Mouse (Mus musculus): ENCODE data around the gene Nxph1. TPM values are rescaled to one million over a fixed set of nuclear protein-coding genes. Genes with fewer than 3 reads are reported as not detected.

The Nxph1 gene
- polyA plus RNA-seq, 1 experiment, result not detected

- no peak for TF ChIP-seq CTCF (IDR thresholded peaks at IDR 0.05; ENCODE audit: insufficient read depth, low read depth, low read length)
- no peak for TF ChIP-seq POLR2A (IDR thresholded peaks at IDR 0.05; ENCODE audit: insufficient read depth, low read depth, low read length)
- H3K4me3 ChIP-seq (ENCODE audit: insufficient read depth, low read depth, low read length), result no peak overlapping the region
- WGBS, result 77% methylated on average over 3 of the region's 3 CpGs
- H3K27ac ChIP-seq (ENCODE audit: insufficient read depth, low read depth, low read length), result no peak overlapping the region
- H3K4me1 ChIP-seq (ENCODE audit: control insufficient read depth, insufficient read depth, low read length), result no peaks in the 10 kb centered on the region
Measured at GRCm38 (mm10) chr6:9133589-9134279, 185.5 kb downstream of the Nxph1 start.

GRCm38 (mm10) chr6:9147966-9148365, 199.7 kb downstream of the Nxph1 start:
- no peak for TF ChIP-seq CTCF (IDR thresholded peaks at IDR 0.05; ENCODE audit: insufficient read depth, low read depth, low read length)
- TF ChIP-seq POLR2A (IDR thresholded peaks at IDR 0.05; ENCODE audit: insufficient read depth, low read depth, low read length), result no peak
- no peak overlapping the region for H3K27ac ChIP-seq (ENCODE audit: insufficient read depth, low read depth, low read length)
- no peak overlapping the region for H3K4me3 ChIP-seq (ENCODE audit: insufficient read depth, low read depth, low read length)

GRCm38 (mm10) chr6:9149791-9150190, 201.6 kb downstream of the Nxph1 start:
- no peak overlapping the region for H3K4me3 ChIP-seq (ENCODE audit: insufficient read depth, low read depth, low read length)
- H3K27ac ChIP-seq (ENCODE audit: insufficient read depth, low read depth, low read length), result no peak overlapping the region
- H3K4me1 ChIP-seq (ENCODE audit: control insufficient read depth, insufficient read depth, low read length), result no peaks in the 10 kb centered on the region
- 32% methylated on average over 1 of the region's 1 CpGs for WGBS
- TF ChIP-seq POLR2A (IDR thresholded peaks at IDR 0.05; ENCODE audit: insufficient read depth, low read depth, low read length) (no peak), CTCF (IDR thresholded peaks at IDR 0.05; ENCODE audit: insufficient read depth, low read depth, low read length) (no peak)

More at GRCm38 (mm10) chr6:9147966-9148365, 199.7 kb downstream of the Nxph1 start:
- no peaks in the 10 kb centered on the region for H3K4me1 ChIP-seq (ENCODE audit: control insufficient read depth, insufficient read depth, low read length)

GRCm38 (mm10) chr6:9159191-9159590, 211.0 kb downstream of the Nxph1 start:
- 35% methylated on average over 2 of the region's 2 CpGs for WGBS
- Histone ChIP-seq H3K27ac (ENCODE audit: insufficient read depth, low read depth, low read length) (no peak overlapping the region), H3K4me3 (ENCODE audit: insufficient read depth, low read depth, low read length) (no peak overlapping the region), H3K4me1 (ENCODE audit: control insufficient read depth, insufficient read depth, low read length) (no peaks in the 10 kb centered on the region)
- no peak for TF ChIP-seq POLR2A (IDR thresholded peaks at IDR 0.05; ENCODE audit: insufficient read depth, low read depth, low read length)
- TF ChIP-seq CTCF (IDR thresholded peaks at IDR 0.05; ENCODE audit: insufficient read depth, low read depth, low read length), result no peak

- WGBS, result 63% methylated on average over 3 of the region's 3 CpGs
- TF ChIP-seq CTCF (IDR thresholded peaks at IDR 0.05; ENCODE audit: insufficient read depth, low read depth, low read length) (no peak), POLR2A (IDR thresholded peaks at IDR 0.05; ENCODE audit: insufficient read depth, low read depth, low read length) (no peak)
- H3K4me3 ChIP-seq (ENCODE audit: insufficient read depth, low read depth, low read length), result no peak overlapping the region
- H3K4me1 ChIP-seq (ENCODE audit: control insufficient read depth, insufficient read depth, low read length), result no peaks in the 10 kb centered on the region
- no peak overlapping the region for H3K27ac ChIP-seq (ENCODE audit: insufficient read depth, low read depth, low read length)
Measured at GRCm38 (mm10) chr6:9182477-9182876, 234.2 kb downstream of the Nxph1 start.

GRCm38 (mm10) chr6:9210730-9211129, 262.5 kb downstream of the Nxph1 start:
- TF ChIP-seq CTCF (IDR thresholded peaks at IDR 0.05; ENCODE audit: insufficient read depth, low read depth, low read length) (no peak), POLR2A (IDR thresholded peaks at IDR 0.05; ENCODE audit: insufficient read depth, low read depth, low read length) (no peak)
- H3K4me1 ChIP-seq (ENCODE audit: control insufficient read depth, insufficient read depth, low read length), result no peaks in the 10 kb centered on the region
- WGBS, result 46% methylated on average over 4 of the region's 4 CpGs
- H3K27ac ChIP-seq (ENCODE audit: insufficient read depth, low read depth, low read length), result no peak overlapping the region
- no peak overlapping the region for H3K4me3 ChIP-seq (ENCODE audit: insufficient read depth, low read depth, low read length)

- no peaks in the 10 kb centered on the region for H3K4me1 ChIP-seq (ENCODE audit: control insufficient read depth, insufficient read depth, low read length)
- H3K4me3 ChIP-seq (ENCODE audit: insufficient read depth, low read depth, low read length), result no peak overlapping the region
- WGBS, result 63% methylated on average over 4 of the region's 4 CpGs
- no peak overlapping the region for H3K27ac ChIP-seq (ENCODE audit: insufficient read depth, low read depth, low read length)
- TF ChIP-seq POLR2A (IDR thresholded peaks at IDR 0.05; ENCODE audit: insufficient read depth, low read depth, low read length) (no peak), CTCF (IDR thresholded peaks at IDR 0.05; ENCODE audit: insufficient read depth, low read depth, low read length) (no peak)
Measured at GRCm38 (mm10) chr6:9220724-9221453, 272.7 kb downstream of the Nxph1 start.

GRCm38 (mm10) chr6:9234802-9235201, 286.6 kb downstream of the Nxph1 start:
- no peak overlapping the region for H3K27ac ChIP-seq (ENCODE audit: insufficient read depth, low read depth, low read length)
- H3K4me3 ChIP-seq (ENCODE audit: insufficient read depth, low read depth, low read length), result no peak overlapping the region
- no peak for TF ChIP-seq POLR2A (IDR thresholded peaks at IDR 0.05; ENCODE audit: insufficient read depth, low read depth, low read length)
- TF ChIP-seq CTCF (IDR thresholded peaks at IDR 0.05; ENCODE audit: insufficient read depth, low read depth, low read length), result no peak
- H3K4me1 ChIP-seq (ENCODE audit: control insufficient read depth, insufficient read depth, low read length), result no peaks in the 10 kb centered on the region

GRCm38 (mm10) chr6:9267998-9268397, 319.8 kb downstream of the Nxph1 start:
- no peaks in the 10 kb centered on the region for H3K4me1 ChIP-seq (ENCODE audit: control insufficient read depth, insufficient read depth, low read length)
- H3K4me3 ChIP-seq (ENCODE audit: insufficient read depth, low read depth, low read length), result no peak overlapping the region
- TF ChIP-seq POLR2A (IDR thresholded peaks at IDR 0.05; ENCODE audit: insufficient read depth, low read depth, low read length), result no peak
- no peak for TF ChIP-seq CTCF (IDR thresholded peaks at IDR 0.05; ENCODE audit: insufficient read depth, low read depth, low read length)
- H3K27ac ChIP-seq (ENCODE audit: insufficient read depth, low read depth, low read length), result no peak overlapping the region
- 86% methylated on average over 1 of the region's 1 CpGs for WGBS

Other genes with a start within 250 kb of the Nxph1 start
- not detected in 2 replicates for gene Ica1, start 169.9 kb upstream of the Nxph1 start, polyA plus RNA-seq (2012; ENCODE audit: insufficient read depth, insufficient read length, low replicate concordance, missing spikeins)